Mouse (Mus musculus): ENCODE measurements at regions not wholly inside any gene's neighbourhood (a gene's known extent, or its start where the extent isn't known, plus 50 kb on each side); places are given as distances from the start of the nearest gene placed in this dataset.
"Not testable (repeated sequence)": the region's sequence is repeated elsewhere in the genome, so short reads cannot be mapped to it uniquely, and the experiment has no call there.

GRCm38 (mm10) chr4:6600766-6601367, 1638.0 kb downstream of the Car8 start:
- no peak for DNase-seq

DNA sequence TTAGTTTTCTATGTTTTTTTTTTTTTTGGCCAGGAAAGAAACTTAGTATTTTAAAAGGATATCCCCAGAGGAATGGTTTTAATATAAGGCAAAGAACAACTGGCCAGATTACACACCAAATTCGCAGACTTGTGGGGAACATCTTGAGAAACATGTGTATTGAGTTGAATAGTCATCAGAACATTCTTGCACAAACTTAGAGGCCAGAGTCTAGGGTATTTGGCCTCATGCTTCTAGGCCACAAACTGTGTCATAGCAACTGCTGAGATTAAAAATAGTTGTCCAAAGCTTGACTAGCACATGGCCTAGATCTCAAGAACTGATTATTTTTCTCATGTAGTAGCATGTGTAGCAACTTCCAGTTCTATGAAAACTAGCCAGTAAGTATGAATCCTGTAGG, 1642.5 kb downstream of the Car8 start:
- no peak for DNase-seq

DNA sequence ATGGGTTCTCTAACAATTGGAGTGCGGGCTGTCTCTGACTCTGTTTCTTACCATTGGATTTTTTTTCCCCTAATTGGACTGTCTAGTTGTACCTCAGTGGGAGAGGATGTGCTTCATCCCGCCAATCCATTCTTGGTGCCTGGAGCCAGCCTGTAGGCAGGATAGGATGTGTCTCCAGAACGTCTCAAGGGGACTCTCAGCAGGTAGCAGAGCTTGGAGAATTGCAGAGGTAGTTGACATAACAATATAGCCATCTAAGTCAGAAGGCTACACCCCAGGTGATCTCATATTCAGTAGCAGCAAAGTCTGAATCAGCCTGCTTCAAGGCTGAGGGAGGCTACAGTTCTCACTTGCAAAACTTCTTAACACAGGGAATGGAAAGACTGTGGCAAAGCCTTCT, 1646.0 kb downstream of the Car8 start:
- not testable (repeated sequence) for DNase-seq

GRCm38 (mm10) chr4:6561604-6562357, 1677.1 kb downstream of the Car8 start:
- peak; percentile 49 for DNase-seq

DNA sequence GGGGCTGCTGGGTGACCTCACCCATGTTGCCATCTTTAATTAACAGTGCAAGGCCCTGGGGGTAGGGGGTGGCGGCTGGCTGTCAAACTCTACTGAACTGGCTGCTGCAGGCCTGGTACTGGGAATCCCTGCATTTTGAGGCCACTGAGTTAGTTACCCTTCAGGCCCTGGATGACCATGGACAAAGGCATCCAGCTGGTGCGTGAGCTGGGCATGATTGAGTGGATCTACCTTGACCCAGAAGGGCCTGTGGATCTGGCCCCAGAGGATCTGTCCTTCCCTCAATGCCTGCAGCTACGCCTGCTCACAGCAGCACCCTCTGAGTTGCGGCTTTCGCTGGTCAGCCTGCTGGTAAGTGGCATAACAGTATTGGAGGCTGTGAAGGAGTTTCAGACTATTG, 1699.2 kb downstream of the Car8 start:
- DNase-seq = no peak

- DNase-seq = no peak
Observed at GRCm38 (mm10) chr4:6532441-6532840, 1706.4 kb downstream of the Car8 start.

- no peak for DNase-seq
Observed at GRCm38 (mm10) chr4:6517626-6518025, 1721.2 kb downstream of the Car8 start.

DNA sequence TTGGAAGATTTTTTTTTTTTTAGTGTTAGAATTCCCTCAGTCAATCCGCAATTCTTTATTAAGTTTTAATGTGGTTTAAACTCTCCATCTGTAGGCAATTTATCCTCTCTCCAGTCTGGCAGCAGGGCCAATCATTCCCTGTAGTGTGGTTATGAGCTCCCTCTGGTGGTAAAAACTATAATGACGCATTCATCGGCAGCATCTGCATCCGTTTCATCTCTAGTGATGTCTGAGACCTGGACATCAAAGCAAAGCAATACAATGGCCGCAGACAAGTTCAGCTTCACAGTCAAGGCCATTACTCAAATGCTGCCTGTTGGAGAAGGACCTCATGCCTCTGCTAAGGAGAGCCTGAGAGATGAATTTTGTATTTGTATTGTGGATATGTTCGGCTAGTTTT, 1721.7 kb upstream of the Impad1 start:
- DNase-seq = peak; percentile 65

DNA sequence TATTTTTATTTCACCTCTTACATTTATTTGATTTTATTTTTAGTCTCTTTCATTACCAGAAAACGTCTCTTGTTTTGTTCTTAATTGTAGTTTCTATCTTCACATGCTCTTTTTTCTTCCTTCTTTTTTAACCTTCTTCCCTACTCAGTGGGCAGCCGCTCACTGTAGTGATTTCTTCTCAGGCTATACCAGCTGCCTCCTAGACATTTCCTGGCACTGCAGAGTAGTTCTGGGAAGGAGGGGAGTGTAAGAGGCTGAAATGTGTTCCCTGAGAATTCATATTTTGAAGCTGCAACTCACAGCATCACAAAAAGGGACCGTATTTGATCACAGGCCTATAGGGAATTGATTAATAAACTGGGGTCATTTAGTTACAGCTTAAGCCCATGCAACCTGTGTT, 1720.5 kb upstream of the Impad1 start:
- no peak for DNase-seq

DNA sequence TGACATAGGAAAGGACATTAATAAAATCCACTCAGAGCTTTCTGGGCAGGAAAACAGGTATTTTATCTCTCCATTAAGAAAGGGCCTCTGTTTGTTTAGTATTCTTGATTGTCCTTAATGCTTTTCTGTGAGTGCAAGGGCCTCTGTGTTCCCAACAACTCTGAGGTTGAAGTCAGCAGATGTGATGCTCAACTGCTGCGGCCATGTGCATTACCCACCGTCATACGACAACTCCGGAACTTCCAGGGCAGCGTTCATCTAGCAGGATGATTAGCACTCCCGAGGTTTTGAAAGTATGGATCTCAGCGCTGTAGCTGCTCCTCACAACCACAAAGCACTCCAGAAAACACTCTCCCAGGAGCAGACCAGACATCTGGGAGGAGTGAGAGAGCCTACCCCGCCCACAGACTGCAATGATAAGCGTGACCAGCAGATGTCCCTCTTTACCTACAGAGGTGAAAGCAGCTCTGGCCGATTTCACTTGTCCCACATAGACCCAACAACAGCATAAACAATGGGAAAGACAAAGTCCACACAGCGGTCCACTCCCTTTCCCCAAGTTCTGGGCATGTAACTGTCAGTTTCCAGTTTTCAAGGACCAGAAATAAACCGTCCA, 1719.7 kb upstream of the Impad1 start:
- peak; percentile 81 for DNase-seq

DNA sequence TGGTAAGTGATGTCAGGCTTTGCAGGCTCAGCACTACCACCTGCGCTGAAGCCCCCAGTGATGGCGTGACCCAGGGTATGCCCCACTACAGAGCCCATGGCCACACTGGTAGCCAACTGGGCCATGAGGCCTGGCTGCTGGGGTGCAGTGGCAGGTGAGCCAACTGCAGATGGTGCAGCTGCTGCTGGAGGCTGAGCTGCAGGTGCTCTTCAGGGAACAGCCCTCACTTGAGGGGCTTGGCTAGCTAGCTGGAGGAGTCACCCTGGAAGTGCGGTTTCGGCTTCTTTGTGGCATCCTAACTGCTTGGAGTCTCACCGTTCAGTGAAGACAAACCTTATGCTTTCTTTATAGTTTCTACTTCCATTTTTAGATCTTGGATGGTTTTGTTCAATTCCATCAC, 1714.9 kb upstream of the Impad1 start:
- peak; percentile 37 for DNase-seq
